Mouse (Mus musculus) limb, embryonic 11.5 days (tissue): ENCODE data around the gene Ppp1r8. TPM values are rescaled to one million over a fixed set of nuclear protein-coding genes. Genes with fewer than 3 reads are reported as not detected.
"Not testable (repeated sequence)": the region's sequence is repeated elsewhere in the genome, so short reads cannot be mapped to it uniquely, and the experiment has no call there.

Source experiments
- ATAC-seq: fragments of 200-750 bp; cut with Nextera tagmentation; 2 replicates; pipeline ENCODE4 v1.8.0; 2017; ENCODE audit warnings: low read depth; ENCODE audit not compliant: insufficient number of reproducible peaks, low FRiP score, low TSS enrichment
- DNase-seq: peaks from one replicate; pipeline ENCODE4 v3.0.0-alpha.2; 2015; ENCODE audit warnings: low spot score
- H3K27ac ChIP-seq: fragments of 300-500 bp; sonication (generic); replicated peaks from 2 replicates; pipeline ENCODE4 v1.5.1; 2014; ENCODE audit warnings: low read depth, mild to moderate bottlenecking, low read length
- H3K27me3 ChIP-seq: fragments of 300-500 bp; sonication (generic); 2 replicates; pipeline ENCODE4 v1.6.1; 2014; ENCODE audit warnings: mild to moderate bottlenecking, low read length, mixed read lengths; ENCODE audit not compliant: control insufficient read depth, insufficient read depth
- H3K36me3 ChIP-seq: fragments of 300-500 bp; sonication (generic); 2 replicates; pipeline ENCODE4 v1.6.1; 2014; ENCODE audit warnings: mild to moderate bottlenecking, low read length, moderate library complexity, mixed read lengths; ENCODE audit not compliant: control insufficient read depth, insufficient read depth
- H3K4me1 ChIP-seq: fragments of 300-500 bp; sonication (generic); 2 replicates; pipeline ENCODE4 v1.6.1; 2014; ENCODE audit warnings: low read length, mixed read lengths; ENCODE audit not compliant: control insufficient read depth, insufficient read depth
- H3K4me2 ChIP-seq: fragments of 300-500 bp; sonication (generic); 2 replicates; pipeline ENCODE4 v1.6.1; 2014; ENCODE audit warnings: low read depth, mild to moderate bottlenecking, moderate library complexity; ENCODE audit not compliant: severe bottlenecking
- H3K4me3 ChIP-seq: fragments of 300-500 bp; sonication (generic); 2 replicates; pipeline ENCODE4 v1.5.1; 2014; ENCODE audit warnings: low read depth, low read length
- H3K9ac ChIP-seq: fragments of 300-500 bp; sonication (generic); 2 replicates; pipeline ENCODE4 v1.6.1; 2014; ENCODE audit warnings: mild to moderate bottlenecking, low read length
- H3K9me3 ChIP-seq: fragments of 300-500 bp; sonication (generic); 2 replicates; pipeline ENCODE4 v1.6.1; 2016; ENCODE audit warnings: low read length; ENCODE audit not compliant: control insufficient read depth
- WGBS: fragments of 180-500 bp; shearing (Covaris S2); extraction: QIAGEN DNeasy Blood & Tissue Kit; methylation state at CpG from one replicate; pipeline ENCODE4 v1.1.7; 2014; 5-methylcytosine and 5-hydroxymethylcytosine counted together
- polyA plus RNA-seq: library from polyadenylated mRNA; unstranded; fragments of >200 nt; fragmentation: Nextera tagmentation; extraction: Ambion mirVana; gene quantifications from 2 replicates; pipeline ENCODE4 v1.2.1, GENCODE M21; 2014

Ppp1r8 gene
- polyA plus RNA-seq, 1 experiment from 2014 or later = 111 TPM

GRCm38 (mm10) chr4:132803876-132804275 is 39.1 kb downstream of the Ppp1r8 start:
- DNase-seq = no peak
- Histone ChIP-seq H3K36me3 (no peaks in the 10 kb centered on the region), H3K4me1 (no peaks in the 10 kb centered on the region), H3K4me3 (no peak overlapping the region), H3K27ac (no peak overlapping the region), H3K9ac (no peak overlapping the region), H3K4me2 (no peak overlapping the region), H3K27me3 (no peaks in the 10 kb centered on the region), H3K9me3 (no peaks in the 10 kb centered on the region)
- WGBS = 91% methylated on average over 7 of the region's 7 CpGs
- ATAC-seq = no peak

- H3K4me1 ChIP-seq = no peaks in the 10 kb centered on the region
- DNase-seq (no peak), ATAC-seq (no peak)
- no peaks in the 10 kb centered on the region for H3K27me3 ChIP-seq
- no peak overlapping the region for H3K9ac ChIP-seq
- no peak overlapping the region for H3K27ac ChIP-seq
- no peak overlapping the region for H3K4me2 ChIP-seq
- H3K4me3 ChIP-seq = no peak overlapping the region
- WGBS = 90% methylated on average over 5 of the region's 5 CpGs
- H3K9me3 ChIP-seq = no peaks in the 10 kb centered on the region
- H3K36me3 ChIP-seq = no peaks in the 10 kb centered on the region
These were observed 39.8 kb downstream of the Ppp1r8 start for GRCm38 (mm10) chr4:132803212-132803611.

- no peak for DNase-seq
- H3K4me1 ChIP-seq = no peaks in the 10 kb centered on the region
- no peaks in the 10 kb centered on the region for H3K9me3 ChIP-seq
- H3K4me2 ChIP-seq = no peak overlapping the region
- H3K4me3 ChIP-seq = no peak overlapping the region
- no peaks in the 10 kb centered on the region for H3K36me3 ChIP-seq
- WGBS = 67% methylated on average over 16 of the region's 16 CpGs
- no peak for ATAC-seq
- no peak overlapping the region for H3K9ac ChIP-seq
- H3K27ac ChIP-seq = no peak overlapping the region
- no peaks in the 10 kb centered on the region for H3K27me3 ChIP-seq
These were observed 40.8 kb downstream of the Ppp1r8 start for GRCm38 (mm10) chr4:132802171-132802637.

- DNase-seq (no peak), ATAC-seq (no peak)
- Histone ChIP-seq H3K9me3 (no peaks in the 10 kb centered on the region), H3K27ac (no peak overlapping the region), H3K4me2 (no peak overlapping the region), H3K4me1 (no peaks in the 10 kb centered on the region), H3K4me3 (no peak overlapping the region), H3K27me3 (0 out of 2 replicates have a peak, but pooled peaks cover 2% of the 10 kb centered on the region), H3K9ac (no peak overlapping the region), H3K36me3 (no peaks in the 10 kb centered on the region)
- 88% methylated on average over 18 of the region's 18 CpGs for WGBS
These were observed 41.5 kb downstream of the Ppp1r8 start for GRCm38 (mm10) chr4:132801176-132802077.

GRCm38 (mm10) chr4:132799845-132800244 is 43.1 kb downstream of the Ppp1r8 start:
- no peak overlapping the region for H3K27ac ChIP-seq
- H3K27me3 ChIP-seq = peaks cover 5% of the 10 kb centered on the region
- no peak overlapping the region for H3K9ac ChIP-seq
- H3K4me3 ChIP-seq = no peak overlapping the region
- H3K4me1 ChIP-seq = peaks cover 5% of the 10 kb centered on the region; the same call in 1 of the 2 replicates
- no peaks in the 10 kb centered on the region for H3K9me3 ChIP-seq
- ATAC-seq (no peak), DNase-seq (no peak)
- no peaks in the 10 kb centered on the region for H3K36me3 ChIP-seq
- WGBS = 89% methylated on average over 4 of the region's 4 CpGs
- H3K4me2 ChIP-seq = no peak overlapping the region

- ATAC-seq, H3K36me3 ChIP-seq, H3K9me3 ChIP-seq, H3K27me3 ChIP-seq, H3K9ac ChIP-seq, DNase-seq, H3K4me3 ChIP-seq, H3K27ac ChIP-seq, H3K4me2 ChIP-seq, H3K4me1 ChIP-seq: not testable (repeated sequence)
- WGBS = 89% methylated on average over 3 of the region's 3 CpGs
These were observed 44.3 kb downstream of the Ppp1r8 start for GRCm38 (mm10) chr4:132798666-132799065.

- WGBS = 75% methylated on average over 4 of the region's 4 CpGs
- H3K9ac ChIP-seq = no peak overlapping the region
- H3K27me3 ChIP-seq = peaks cover 9% of the 10 kb centered on the region
- peaks cover 5% of the 10 kb centered on the region; the same call in 1 of the 2 replicates for H3K4me1 ChIP-seq
- H3K36me3 ChIP-seq = no peaks in the 10 kb centered on the region
- DNase-seq = no peak
- no peak overlapping the region for H3K27ac ChIP-seq
- no peak overlapping the region for H3K4me3 ChIP-seq
- no peak overlapping the region for H3K4me2 ChIP-seq
- ATAC-seq = no peak
- H3K9me3 ChIP-seq = no peaks in the 10 kb centered on the region
These were observed 44.9 kb downstream of the Ppp1r8 start for GRCm38 (mm10) chr4:132798028-132798427.

GRCm38 (mm10) chr4:132797461-132797860 is 45.5 kb downstream of the Ppp1r8 start:
- Histone ChIP-seq H3K27me3 (peaks cover 9% of the 10 kb centered on the region), H3K36me3 (no peaks in the 10 kb centered on the region), H3K4me1 (peaks cover 5% of the 10 kb centered on the region; the same call in 1 of the 2 replicates), H3K27ac (no peak overlapping the region), H3K4me2 (no peak overlapping the region), H3K9ac (no peak overlapping the region), H3K9me3 (no peaks in the 10 kb centered on the region), H3K4me3 (no peak overlapping the region)
- ATAC-seq (no peak), DNase-seq (no peak)
- WGBS = 78% methylated on average over 1 of the region's 1 CpGs
